Mouse (Mus musculus): ENCODE results near the gene Tsnaxip1.

GRCm38 (mm10) chr8:105789626-105790025 is 37.9 kb upstream of the Tsnaxip1 start:
- TF ChIP-seq CTCF (IDR thresholded peaks at IDR 0.05; ENCODE audit: control insufficient read depth, insufficient read depth, low read length) = no peak
- no peak for TF ChIP-seq POLR2A (IDR thresholded peaks at IDR 0.05; ENCODE audit: borderline replicate concordance, control insufficient read depth, low read depth, low read length)

Measured in bone marrow, adult 2 months (tissue).